ENCODE assay signal across 21 mouse cellular contexts in genomic region chr3:55260139-55260538, GRCm38 (mm10). TPM values are rescaled to one million over a fixed set of nuclear protein-coding genes. Genes with fewer than 3 reads are reported as not detected.
DNase-seq lines count a peak whose midpoint lies in the region; ATAC-seq lines count a peak whose summit lies in the region.
"Had no signal": no experiment of that assay in that cellular context is flagged by ENCODE, and none has a peak within 500 bp of the region (broad histone marks: within the 10 kb centered on the region; RNA-seq: fewer than 3 reads in every experiment).

No protein-coding gene starts in this region.

- H3K27me3 ChIP-seq in hindbrain, embryonic 16.5 days (replicated peaks; ENCODE audit: control insufficient read depth, insufficient read depth, low read length), result no peaks in the 10 kb centered on the region
- no peaks in the 10 kb centered on the region for H3K27me3 ChIP-seq in hindbrain, embryonic 14.5 days (ENCODE audit: control insufficient read depth, insufficient read depth, low read length)
- H3K27me3 ChIP-seq in neural tube, embryonic 15.5 days (replicated peaks), result no peaks in the 10 kb centered on the region
- H3K27me3 ChIP-seq: forebrain, embryonic 13.5 days; heart, embryonic 15.5 days; hindbrain, embryonic 12.5 days; intestine, embryonic 15.5 days; limb, embryonic 12.5 days; liver, embryonic 12.5 days had no signal

- H3K9me3 ChIP-seq in hindbrain, embryonic 16.5 days (ENCODE audit: control insufficient read depth, low read length), result no peaks in the 10 kb centered on the region
- no peaks in the 10 kb centered on the region for H3K9me3 ChIP-seq in hindbrain, embryonic 14.5 days (ENCODE audit: control insufficient read depth, low read length)
- no peaks in the 10 kb centered on the region for H3K9me3 ChIP-seq in neural tube, embryonic 15.5 days (replicated peaks)
- H3K9me3 ChIP-seq: forebrain, embryonic 13.5 days; heart, embryonic 15.5 days; hindbrain, embryonic 12.5 days; intestine, embryonic 15.5 days; limb, embryonic 12.5 days; liver, embryonic 12.5 days had no signal

- WGBS in hindbrain, embryonic 16.5 days, result 81% methylated on average over 7 of the region's 7 CpGs
- 82% methylated on average over 7 of the region's 7 CpGs for WGBS in hindbrain, embryonic 14.5 days
- WGBS in neural tube, embryonic 15.5 days, result 68% methylated on average over 7 of the region's 7 CpGs

- H3K9ac ChIP-seq in hindbrain, embryonic 16.5 days (ENCODE audit: low read depth, low read length), result no peak overlapping the region
- H3K9ac ChIP-seq in hindbrain, embryonic 14.5 days, result no peak overlapping the region
- H3K9ac ChIP-seq in neural tube, embryonic 15.5 days (replicated peaks), result no peak overlapping the region
- H3K9ac ChIP-seq: forebrain, embryonic 13.5 days; heart, embryonic 15.5 days; hindbrain, embryonic 12.5 days; intestine, embryonic 15.5 days; limb, embryonic 12.5 days; liver, embryonic 12.5 days had no signal

- peaks cover 4% of the 10 kb centered on the region; the same call in 1 of the 2 replicates for H3K36me3 ChIP-seq in hindbrain, embryonic 16.5 days (ENCODE audit: control insufficient read depth, insufficient read depth, low read length)
- H3K36me3 ChIP-seq in hindbrain, embryonic 14.5 days (replicated peaks; ENCODE audit: control insufficient read depth, insufficient read depth), result peaks cover 33% of the 10 kb centered on the region
- peaks cover 16% of the 10 kb centered on the region for H3K36me3 ChIP-seq in neural tube, embryonic 15.5 days
- H3K36me3 ChIP-seq: G1E; heart, embryonic 15.5 days; intestine, embryonic 15.5 days; liver, embryonic 12.5 days had no signal

- H3K27ac ChIP-seq in hindbrain, embryonic 16.5 days (ENCODE audit: low read depth, low read length), result no peak overlapping the region
- H3K27ac ChIP-seq in hindbrain, embryonic 14.5 days, result no peak overlapping the region; the same call in 1 of the 2 replicates
- peak overlapping the region; percentile 37; the same call in 1 of the 2 replicates for H3K27ac ChIP-seq in neural tube, embryonic 15.5 days (replicated peaks)
- H3K27ac ChIP-seq: forebrain, embryonic 13.5 days; heart, embryonic 15.5 days; hindbrain, embryonic 12.5 days; intestine, embryonic 15.5 days; limb, embryonic 12.5 days; liver, embryonic 12.5 days; stomach, postnatal 0 days had no signal

- ATAC-seq in hindbrain, embryonic 16.5 days, result peak; percentile 18; the same call in 1 of the 2 replicates
- no peak for ATAC-seq in hindbrain, embryonic 14.5 days (ENCODE audit: low FRiP score)
- peak; percentile 32; the same call in 1 of the 2 replicates for ATAC-seq in neural tube, embryonic 15.5 days (ENCODE audit: low FRiP score)
- peak; percentile 67 for ATAC-seq in granulocyte monocyte progenitor cell, adult 5-6 weeks (replicated peaks; ENCODE audit: poor library complexity, severe bottlenecking)
- ATAC-seq: forebrain, embryonic 13.5 days; intestine, embryonic 15.5 days; liver, embryonic 12.5 days had no signal

- no peak overlapping the region for H3K4me2 ChIP-seq in hindbrain, embryonic 16.5 days (ENCODE audit: low read length)
- H3K4me2 ChIP-seq in hindbrain, embryonic 14.5 days (replicated peaks), result no peak overlapping the region
- H3K4me2 ChIP-seq in neural tube, embryonic 15.5 days, result no peak overlapping the region
- H3K4me2 ChIP-seq: forebrain, embryonic 13.5 days; heart, embryonic 15.5 days; hindbrain, embryonic 12.5 days; intestine, embryonic 15.5 days; limb, embryonic 12.5 days; liver, embryonic 12.5 days had no signal

- DNase-seq in hindbrain, embryonic 14.5 days (ENCODE audit: low spot score), result no peak
- no peak for DNase-seq in neural tube, embryonic 10.5 days (ENCODE audit: extremely low spot score, low spot score)
- DNase-seq in cerebellum, postnatal 36 days, result no peak
- DNase-seq in cerebellum, adult 11 months, result no peak
- DNase-seq: adrenal gland, postnatal 25 days; cerebellum, adult 2 months; gastrocnemius, postnatal 36 days; kidney, postnatal 36 days; lung, adult 2 months had no signal

- no peak overlapping the region for H3K4me3 ChIP-seq in hindbrain, embryonic 16.5 days (ENCODE audit: low read length)
- no peak overlapping the region for H3K4me3 ChIP-seq in hindbrain, embryonic 14.5 days (replicated peaks; ENCODE audit: low read length)
- H3K4me3 ChIP-seq in neural tube, embryonic 15.5 days (replicated peaks), result no peak overlapping the region
- H3K4me3 ChIP-seq: forebrain, embryonic 13.5 days; heart, embryonic 15.5 days; hindbrain, embryonic 12.5 days; intestine, embryonic 15.5 days; limb, embryonic 12.5 days; liver, embryonic 12.5 days had no signal

- no peaks in the 10 kb centered on the region; the same call in none of the 2 replicates for H3K4me1 ChIP-seq in hindbrain, embryonic 16.5 days (ENCODE audit: control insufficient read depth, insufficient read depth, low read depth, low read length)
- peaks cover 9% of the 10 kb centered on the region; the same call in 1 of the 2 replicates for H3K4me1 ChIP-seq in hindbrain, embryonic 14.5 days (replicated peaks; ENCODE audit: control insufficient read depth, insufficient read depth, low read length)
- peaks cover 17% of the 10 kb centered on the region for H3K4me1 ChIP-seq in neural tube, embryonic 15.5 days
- H3K4me1 ChIP-seq: intestine, embryonic 15.5 days; limb, embryonic 12.5 days; liver, embryonic 12.5 days had no signal

RNA-seq across cellular contexts. Expression of gene Dclk1, which starts 18.0 kb away (rescaled TPM):
- 234 and 262 TPM in 2 replicates for polyA plus RNA-seq in hindbrain, embryonic 16.5 days (2015; fragmentation: Nextera tagmentation; extraction: Ambion mirVana)
- 256 and 290 TPM in 2 replicates for polyA plus RNA-seq in hindbrain, embryonic 14.5 days (2014; fragmentation: Nextera tagmentation; extraction: Ambion mirVana)
- 189 and 232 TPM in 2 replicates for polyA plus RNA-seq in neural tube, embryonic 15.5 days (2015; fragmentation: Nextera tagmentation; extraction: Ambion mirVana)
- not detected in 2 replicates for total RNA-seq in granulocyte monocyte progenitor cell, adult 5-6 weeks (2014; fragmentation: Nextera tagmentation)
- not detected in 2 replicates for total RNA-seq in granulocyte monocyte progenitor cell, adult 5-6 weeks (2017)
- total RNA-seq: megakaryocyte-erythroid progenitor cell, adult 5-6 weeks had no signal
- polyA plus RNA-seq: G1E had no signal
